Mouse (Mus musculus) hindbrain, embryonic 13.5 days (tissue): Measurements from ENCODE around the gene Zcchc7. TPM values are rescaled to one million over a fixed set of nuclear protein-coding genes. Genes with fewer than 3 reads are reported as not detected.

ENCODE experiments used
- ATAC-seq: fragments of 200-750 bp; cut with Nextera tagmentation; 2 replicates; pipeline ENCODE4 v1.8.0; 2017; ENCODE audit warnings: moderate TSS enrichment; ENCODE audit not compliant: low FRiP score
- H3K27ac ChIP-seq: fragments of 300-500 bp; sonication (generic); 2 replicates; pipeline ENCODE4 v1.5.1; 2015; ENCODE audit warnings: inconsistent platforms, mild to moderate bottlenecking, moderate library complexity
- H3K27me3 ChIP-seq: fragments of 300-500 bp; sonication (generic); 2 replicates; pipeline ENCODE4 v1.6.1; 2015; ENCODE audit warnings: mild to moderate bottlenecking, inconsistent platforms
- H3K36me3 ChIP-seq: fragments of 300-500 bp; sonication (generic); 2 replicates; pipeline ENCODE4 v1.6.1; 2015; ENCODE audit warnings: mild to moderate bottlenecking, inconsistent platforms
- H3K4me1 ChIP-seq: fragments of 300-500 bp; sonication (generic); replicated peaks from 2 replicates; pipeline ENCODE4 v1.6.1; 2015; ENCODE audit warnings: inconsistent platforms
- H3K4me2 ChIP-seq: fragments of 300-500 bp; sonication (generic); 2 replicates; pipeline ENCODE4 v1.6.1; 2015; ENCODE audit warnings: inconsistent platforms, mild to moderate bottlenecking, moderate library complexity
- H3K4me3 ChIP-seq: fragments of 300-500 bp; sonication (generic); 2 replicates; pipeline ENCODE4 v1.5.1; 2015; ENCODE audit warnings: mild to moderate bottlenecking, inconsistent platforms
- H3K9ac ChIP-seq: fragments of 300-500 bp; sonication (generic); 2 replicates; pipeline ENCODE4 v1.6.1; 2015; ENCODE audit warnings: mild to moderate bottlenecking, inconsistent platforms
- H3K9me3 ChIP-seq: fragments of 300-500 bp; sonication (generic); 2 replicates; pipeline ENCODE4 v1.6.1; 2016; ENCODE audit warnings: inconsistent platforms
- WGBS: fragments of 180-500 bp; shearing (Covaris S2); methylation state at CpG from one replicate; pipeline ENCODE4 v1.1.7; 2015; 5-methylcytosine and 5-hydroxymethylcytosine counted together
- polyA plus RNA-seq: library from polyadenylated mRNA; unstranded; fragments of >200 nt; fragmentation: Nextera tagmentation; extraction: Ambion mirVana; gene quantifications from 2 replicates; pipeline ENCODE4 v1.2.1, GENCODE M21; 2015

Gene Zcchc7
- 40.3 and 43.7 TPM in 2 replicates for polyA plus RNA-seq

DNA sequence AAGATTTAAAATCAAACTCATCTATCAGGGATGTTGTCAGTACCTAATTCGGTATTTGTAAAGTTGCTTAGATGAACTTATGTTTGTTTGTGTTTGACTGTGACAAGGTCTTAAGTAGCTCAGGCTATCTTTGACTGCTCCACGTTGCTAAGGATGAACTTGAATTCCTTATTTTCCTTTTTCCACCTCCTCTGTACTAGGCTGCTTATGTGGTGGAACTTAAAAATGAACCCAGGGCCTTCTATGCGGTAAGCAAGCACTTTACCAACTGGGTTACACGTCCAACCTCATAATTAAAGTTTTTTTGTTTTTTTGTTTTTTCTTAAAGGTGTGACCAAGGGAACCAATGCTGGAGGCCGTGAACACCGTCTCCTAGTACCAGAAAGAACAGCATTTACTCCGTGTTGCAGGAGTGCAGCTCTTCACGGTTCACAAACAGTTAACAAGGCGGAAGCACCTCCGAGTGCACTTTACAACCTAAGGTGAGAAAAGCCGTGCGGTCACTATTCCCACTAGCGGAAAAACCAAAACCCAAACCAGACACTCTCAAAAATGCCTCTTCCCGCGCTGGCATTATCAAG, at the start of gene Zcchc7:
Gene Zcchc7 (plus strand): TSS at position 325 of the 581 bp plus-strand sequence.
- Histone ChIP-seq H3K27ac (peak within 1 kb of the TSS; percentile 94), H3K4me1 (peaks cover 12% of the 10 kb centered on the region), H3K9me3 (no peaks in the 10 kb centered on the region), H3K36me3 (no peaks in the 10 kb centered on the region), H3K4me3 (peak within 1 kb of the TSS; percentile 86), H3K27me3 (no peaks in the 10 kb centered on the region), H3K4me2 (peak within 1 kb of the TSS; percentile 73), H3K9ac (peak within 1 kb of the TSS; percentile 90)
- peak; percentile 56 for ATAC-seq
- WGBS = 6% methylated on average over 15 of the region's 15 CpGs

DNA sequence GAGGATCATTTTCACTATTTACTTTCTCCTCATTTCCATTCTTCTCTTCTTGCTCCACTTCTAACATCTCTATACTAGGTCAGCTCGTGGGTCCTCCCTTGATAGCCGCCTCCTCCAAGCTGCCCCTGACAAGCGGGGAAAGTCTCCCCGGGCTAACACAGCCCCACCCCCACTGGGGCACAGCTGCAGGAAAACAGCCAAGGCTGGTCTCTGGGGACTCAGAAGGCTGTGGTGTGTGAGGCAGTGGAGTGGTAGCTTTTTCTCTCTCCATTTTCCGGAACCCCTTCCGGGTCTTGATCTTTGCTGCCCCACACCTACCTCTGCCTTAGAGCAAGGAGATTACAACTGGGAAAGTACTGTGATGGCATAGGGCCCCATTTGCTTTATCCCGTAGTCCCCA, 49.7 kb upstream of the Zcchc7 start:
- no peak for ATAC-seq
- WGBS = 5% methylated on average over 7 of the region's 7 CpGs
- Histone ChIP-seq H3K4me1 (peaks cover 45% of the 10 kb centered on the region), H3K27me3 (peaks cover 98% of the 10 kb centered on the region), H3K9me3 (no peaks in the 10 kb centered on the region), H3K36me3 (no peaks in the 10 kb centered on the region), H3K4me2 (no peak overlapping the region), H3K9ac (no peak overlapping the region), H3K27ac (no peak overlapping the region), H3K4me3 (no peak overlapping the region)

DNA sequence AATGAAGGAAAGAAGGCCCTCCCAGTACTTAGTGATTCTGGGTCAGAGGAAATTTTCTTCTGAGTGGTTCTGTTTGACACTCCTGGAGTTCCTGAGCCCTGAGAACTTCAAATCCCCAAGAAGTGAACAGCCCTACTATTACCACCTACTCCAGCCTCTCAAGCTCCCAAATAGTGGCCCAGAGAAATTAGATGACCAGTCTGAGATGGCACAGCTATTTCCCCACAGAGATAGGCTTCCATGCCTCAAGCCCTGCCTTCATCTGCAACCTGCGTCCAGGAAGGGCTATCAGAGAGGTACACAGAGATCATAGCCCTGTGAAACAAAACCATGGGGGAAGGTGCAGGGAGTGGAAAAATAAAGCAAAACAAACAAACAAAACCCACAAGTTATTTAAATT, 48.8 kb upstream of the Zcchc7 start:
- H3K9me3 ChIP-seq = no peaks in the 10 kb centered on the region

DNA sequence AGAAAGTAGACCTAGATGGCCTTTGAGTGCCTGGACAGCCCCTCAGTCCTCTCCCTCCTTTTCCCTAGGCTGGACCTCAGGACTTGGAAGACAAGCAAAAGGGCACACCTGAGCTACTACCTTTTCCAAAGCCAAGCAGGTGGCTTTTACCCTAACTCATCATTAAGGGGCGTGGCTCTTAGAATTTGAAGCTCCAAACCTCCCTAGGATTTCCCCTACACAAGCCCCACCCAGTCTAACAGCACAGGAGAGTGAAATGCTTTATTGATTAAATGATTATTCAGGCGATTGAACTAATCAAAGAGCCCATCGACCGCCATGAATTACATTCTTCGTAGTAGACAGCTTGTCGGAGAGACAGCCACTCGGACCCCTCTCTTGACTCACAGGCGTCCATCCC, 47.4 kb upstream of the Zcchc7 start:
- WGBS = 53% methylated on average over 8 of the region's 8 CpGs
- Histone ChIP-seq H3K4me1 (peaks cover 36% of the 10 kb centered on the region), H3K9me3 (no peaks in the 10 kb centered on the region), H3K36me3 (no peaks in the 10 kb centered on the region), H3K4me2 (no peak overlapping the region), H3K27ac (no peak overlapping the region), H3K27me3 (peaks cover 95% of the 10 kb centered on the region), H3K9ac (no peak overlapping the region), H3K4me3 (no peak overlapping the region)
- ATAC-seq = no peak

More for the DNA sequence above, 48.8 kb upstream of the Zcchc7 start:
- Histone ChIP-seq H3K27me3 (peaks cover 97% of the 10 kb centered on the region), H3K9ac (no peak overlapping the region), H3K4me3 (no peak overlapping the region), H3K4me2 (no peak overlapping the region), H3K36me3 (no peaks in the 10 kb centered on the region), H3K4me1 (peaks cover 37% of the 10 kb centered on the region), H3K27ac (no peak overlapping the region)
- ATAC-seq = no peak
- 48% methylated on average over 1 of the region's 1 CpGs for WGBS

DNA sequence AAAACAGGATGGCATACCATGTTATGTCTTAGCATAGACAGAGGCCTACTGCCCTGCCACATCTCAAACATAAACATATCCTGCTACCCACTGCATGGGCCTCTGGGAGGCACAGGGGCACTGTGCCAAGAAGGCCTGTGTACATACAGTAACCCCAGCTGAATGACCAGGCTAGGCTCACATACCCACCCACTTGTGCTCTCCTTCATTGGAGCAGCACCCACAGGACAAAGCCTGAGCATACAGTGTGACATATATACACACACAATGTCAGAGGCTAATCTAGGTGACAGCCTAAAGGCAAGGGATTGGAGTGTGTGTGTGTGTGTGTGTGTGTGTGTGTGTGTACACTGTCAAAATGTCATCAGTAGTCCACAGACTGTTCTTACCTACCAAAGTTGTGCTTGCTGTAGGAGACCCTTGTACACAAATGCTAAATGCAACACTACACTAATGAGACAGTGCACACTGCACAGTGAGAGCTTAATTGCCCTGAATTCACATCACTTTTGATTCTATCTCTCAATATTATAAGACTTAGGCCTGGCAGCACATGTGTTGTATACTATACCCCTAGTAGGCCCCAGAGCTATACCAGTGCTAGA, 46.5 kb upstream of the Zcchc7 start:
- Histone ChIP-seq H3K4me2 (no peak overlapping the region), H3K27ac (no peak overlapping the region), H3K9ac (no peak overlapping the region), H3K4me1 (peaks cover 36% of the 10 kb centered on the region), H3K36me3 (no peaks in the 10 kb centered on the region), H3K9me3 (no peaks in the 10 kb centered on the region), H3K27me3 (peaks cover 95% of the 10 kb centered on the region), H3K4me3 (no peak overlapping the region)
- no peak for ATAC-seq

DNA sequence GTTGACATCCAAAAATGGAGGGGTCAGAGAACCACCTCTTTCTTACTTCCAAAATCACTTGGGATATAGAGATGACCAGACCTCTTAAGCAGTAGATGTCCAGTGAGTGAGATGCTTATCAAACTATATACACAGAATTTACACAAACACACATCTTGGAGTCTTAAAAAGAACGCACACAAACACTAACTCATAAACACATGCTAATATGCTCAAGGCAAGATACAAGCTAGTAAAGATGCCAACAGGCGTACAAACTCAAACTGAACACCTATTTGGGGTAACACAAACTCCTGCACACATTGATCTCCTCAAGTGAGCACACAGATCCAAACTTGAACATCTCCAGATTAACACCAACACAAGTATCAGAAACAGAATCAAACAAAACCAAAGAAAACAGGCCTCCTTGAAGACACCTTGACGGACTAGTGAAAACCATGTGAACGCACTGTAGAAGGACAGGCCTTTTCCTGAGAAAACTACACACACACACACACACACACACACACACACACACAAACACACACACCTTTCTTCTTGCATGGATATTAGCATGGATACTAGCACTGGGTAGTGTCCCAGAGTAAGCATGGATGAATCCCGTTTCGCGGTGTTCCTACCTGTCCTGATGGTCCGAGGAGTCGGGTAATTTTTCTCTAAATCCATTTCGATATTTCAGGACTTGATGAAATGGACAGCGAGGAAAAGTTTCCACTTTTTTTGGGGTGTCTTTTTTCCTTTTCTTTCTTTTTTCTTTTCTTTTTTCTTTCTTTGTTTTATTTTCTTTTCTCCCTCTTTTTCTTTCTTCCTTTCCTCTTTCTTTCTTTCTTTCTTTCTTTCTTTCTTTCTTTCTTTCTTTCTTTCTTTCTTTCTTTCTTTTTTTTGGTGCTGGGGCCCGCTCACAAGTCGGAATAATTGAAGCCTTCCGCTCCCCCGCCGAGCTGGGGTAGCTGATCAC, 45.7 kb upstream of the Zcchc7 start, which contains the start of gene Pax5:
Gene Pax5 (minus strand): TSS at position 748 of the 961 bp plus-strand sequence.
- Histone ChIP-seq H3K36me3 (no peaks in the 10 kb centered on the region), H3K9ac (no peak within 1 kb of the TSS), H3K4me1 (peaks cover 34% of the 10 kb centered on the region), H3K27ac (no peak within 1 kb of the TSS), H3K27me3 (peaks cover 95% of the 10 kb centered on the region), H3K4me2 (0 out of 2 replicates have a peak within 1 kb of the TSS, but pooled peaks have one; percentile 23), H3K4me3 (no peak within 1 kb of the TSS; the same call in 1 of the 2 replicates), H3K9me3 (no peaks in the 10 kb centered on the region)
- WGBS = 28% methylated on average over 16 of the region's 16 CpGs
- no peak for ATAC-seq

DNA sequence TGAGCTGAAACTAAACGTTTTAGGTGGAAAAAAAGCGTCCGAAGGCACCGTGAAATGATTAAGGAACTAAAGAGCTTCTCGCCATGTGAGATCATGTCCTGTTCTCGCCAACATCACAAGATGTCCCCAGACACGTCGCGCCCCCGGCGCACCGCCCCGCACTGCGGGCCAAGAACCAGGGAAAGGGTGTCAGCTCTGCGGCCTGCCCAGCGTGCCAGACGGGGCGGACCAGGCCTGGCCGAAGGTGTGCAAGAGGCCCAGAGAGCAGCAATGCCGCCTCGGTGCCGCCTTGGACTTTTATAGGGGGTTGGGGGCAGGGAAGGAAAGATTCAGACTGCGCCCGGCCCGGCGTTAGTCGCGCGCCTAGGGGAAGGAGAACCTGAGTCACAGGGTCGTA, 45.0 kb upstream of the Zcchc7 start:
- Histone ChIP-seq H3K4me3 (no peak overlapping the region; the same call in 1 of the 2 replicates), H3K4me1 (peaks cover 33% of the 10 kb centered on the region), H3K9me3 (no peaks in the 10 kb centered on the region), H3K27ac (no peak overlapping the region), H3K9ac (no peak overlapping the region), H3K27me3 (peaks cover 95% of the 10 kb centered on the region), H3K4me2 (0 out of 2 replicates have a peak overlapping the region, but pooled peaks have one; percentile 23), H3K36me3 (no peaks in the 10 kb centered on the region)
- WGBS = under 1% methylated on average over 30 of the region's 30 CpGs
- ATAC-seq = no peak

DNA sequence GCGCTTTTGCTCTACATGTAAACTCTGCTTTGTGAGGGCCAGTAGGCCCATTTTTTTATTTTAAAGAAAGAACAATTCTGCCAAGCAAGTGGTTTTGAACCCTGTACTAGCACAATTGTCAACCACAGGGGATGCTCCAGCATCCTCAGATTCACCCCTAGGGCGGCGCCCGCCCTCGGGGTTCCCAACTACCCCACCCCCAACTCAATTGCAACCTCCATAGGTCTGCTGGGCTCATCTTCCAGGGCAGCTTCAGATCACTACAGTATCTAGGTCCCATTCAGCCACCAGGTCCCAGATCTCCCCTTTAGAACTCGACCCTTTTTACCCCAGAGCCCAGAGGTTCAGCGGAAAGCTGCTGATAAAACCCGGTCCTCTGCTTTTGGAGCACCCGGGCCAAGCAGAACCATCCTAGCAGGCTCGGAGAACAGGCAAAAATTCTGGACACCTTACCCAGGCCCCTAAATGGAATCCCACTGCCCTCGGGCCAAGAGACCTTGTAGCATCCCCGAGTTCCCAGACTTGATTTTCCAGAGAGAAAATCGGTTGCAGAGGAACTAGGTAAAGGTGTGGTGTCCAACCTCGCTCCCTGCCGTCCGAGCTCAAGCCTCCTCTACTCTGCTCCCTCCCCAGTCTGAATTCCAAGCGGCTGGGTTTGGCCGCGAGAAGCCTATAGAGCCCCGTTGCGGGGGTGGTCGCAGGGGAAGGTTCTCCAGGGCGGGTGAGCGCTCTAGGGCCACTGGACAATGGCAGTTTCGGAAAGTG, 44.4 kb upstream of the Zcchc7 start:
- ATAC-seq = no peak
- Histone ChIP-seq H3K4me1 (peaks cover 29% of the 10 kb centered on the region), H3K36me3 (no peaks in the 10 kb centered on the region), H3K4me2 (no peak overlapping the region), H3K9ac (no peak overlapping the region), H3K4me3 (no peak overlapping the region), H3K27me3 (peaks cover 91% of the 10 kb centered on the region), H3K27ac (no peak overlapping the region), H3K9me3 (no peaks in the 10 kb centered on the region)
- WGBS = 1% methylated on average over 25 of the region's 25 CpGs

DNA sequence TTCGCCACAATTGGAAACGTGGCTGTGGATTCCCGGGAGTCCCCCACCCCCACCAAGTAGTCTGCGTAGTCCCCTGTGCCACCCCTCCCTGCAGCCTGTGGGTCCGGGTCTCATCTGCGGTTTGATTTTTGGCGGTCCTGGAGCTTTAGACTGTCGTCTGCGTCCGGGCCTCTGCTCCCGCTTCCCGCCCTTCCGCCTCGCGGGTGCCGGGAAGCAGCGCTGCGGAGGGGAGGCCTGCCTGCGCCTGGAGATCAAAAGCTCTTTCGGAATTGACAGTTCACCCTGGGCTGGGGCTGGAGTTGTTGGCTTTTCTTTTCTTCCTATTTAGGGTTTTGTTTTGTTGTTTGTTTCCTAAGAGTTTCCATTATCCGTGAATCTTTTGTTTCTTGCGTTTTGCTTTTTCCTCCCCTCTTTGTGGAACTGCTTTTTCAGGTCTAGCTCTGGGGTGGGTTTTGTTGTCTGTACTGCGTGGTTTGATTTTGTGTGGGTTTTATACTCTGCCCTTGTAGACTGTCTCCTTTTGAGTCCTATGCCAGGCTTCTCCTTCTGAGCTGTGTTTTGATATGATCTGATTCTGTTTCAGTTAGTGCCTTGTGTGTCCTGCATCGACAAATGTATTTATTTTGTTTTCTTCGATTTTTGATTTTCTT, 43.5 kb upstream of the Zcchc7 start:
- Histone ChIP-seq H3K27ac (no peak overlapping the region), H3K36me3 (no peaks in the 10 kb centered on the region), H3K9me3 (no peaks in the 10 kb centered on the region), H3K27me3 (peaks cover 91% of the 10 kb centered on the region), H3K4me3 (0 out of 2 replicates have a peak overlapping the region, but pooled peaks have one; percentile 9), H3K4me2 (peak overlapping the region; percentile 38), H3K4me1 (peaks cover 29% of the 10 kb centered on the region), H3K9ac (no peak overlapping the region)
- WGBS = under 1% methylated on average over 25 of the region's 25 CpGs
- no peak for ATAC-seq

DNA sequence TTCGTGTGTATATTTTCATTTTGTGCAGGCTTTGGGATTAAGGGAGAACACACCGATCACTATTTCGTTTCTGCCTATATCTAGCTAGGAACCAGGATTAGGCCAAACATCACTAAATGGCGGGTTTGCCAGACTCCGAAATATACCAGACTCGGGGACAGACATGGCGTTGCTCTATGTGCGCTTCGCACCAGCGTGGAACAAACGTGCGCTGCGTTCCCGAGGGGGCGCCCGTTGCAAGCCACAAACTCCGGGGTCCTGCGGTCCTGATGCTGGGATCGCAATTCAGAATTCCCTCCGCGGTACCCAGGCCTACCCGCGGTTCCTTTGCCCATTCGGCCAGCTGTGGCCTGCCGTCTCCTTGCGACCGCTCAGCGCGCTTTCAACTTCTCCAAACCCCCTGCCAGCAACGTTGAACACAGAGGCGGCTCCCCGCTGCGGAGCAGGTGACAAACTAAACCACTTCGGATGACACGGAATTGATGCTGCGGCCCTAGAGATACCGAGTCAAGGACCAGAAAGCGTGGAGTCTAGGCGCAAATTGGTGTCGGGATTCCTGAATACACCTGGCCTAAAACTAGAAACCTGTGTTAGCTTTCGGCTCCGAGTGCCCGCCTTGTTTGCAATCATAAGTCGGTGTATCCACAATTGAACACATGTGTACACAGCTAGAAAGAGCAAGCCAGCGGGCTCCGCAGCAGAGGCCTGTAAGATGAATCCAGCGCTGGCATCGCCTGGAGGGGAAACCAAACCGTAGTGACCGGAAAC, 42.7 kb upstream of the Zcchc7 start:
- peaks cover 29% of the 10 kb centered on the region for H3K4me1 ChIP-seq
- H3K27me3 ChIP-seq = peaks cover 91% of the 10 kb centered on the region
- 0 out of 2 replicates have a peak overlapping the region, but pooled peaks have one; percentile 26 for H3K9ac ChIP-seq
- H3K9me3 ChIP-seq = no peaks in the 10 kb centered on the region
- H3K4me3 ChIP-seq = peak overlapping the region; percentile 14
- ATAC-seq = no peak
- H3K27ac ChIP-seq = no peak overlapping the region
- no peaks in the 10 kb centered on the region for H3K36me3 ChIP-seq
- peak overlapping the region; percentile 11 for H3K4me2 ChIP-seq
- WGBS = under 1% methylated on average over 50 of the region's 50 CpGs
